Mouse (Mus musculus) cerebellum, adult 9-10 months (tissue): ENCODE data around the gene Tmem230.
"Not testable (repeated sequence)": the region's sequence is repeated elsewhere in the genome, so short reads cannot be mapped to it uniquely, and the experiment has no call there.

Experiments
- DNase-seq: peaks from one replicate; pipeline ENCODE4 v3.0.0; 2022

Gene Tmem230

DNA sequence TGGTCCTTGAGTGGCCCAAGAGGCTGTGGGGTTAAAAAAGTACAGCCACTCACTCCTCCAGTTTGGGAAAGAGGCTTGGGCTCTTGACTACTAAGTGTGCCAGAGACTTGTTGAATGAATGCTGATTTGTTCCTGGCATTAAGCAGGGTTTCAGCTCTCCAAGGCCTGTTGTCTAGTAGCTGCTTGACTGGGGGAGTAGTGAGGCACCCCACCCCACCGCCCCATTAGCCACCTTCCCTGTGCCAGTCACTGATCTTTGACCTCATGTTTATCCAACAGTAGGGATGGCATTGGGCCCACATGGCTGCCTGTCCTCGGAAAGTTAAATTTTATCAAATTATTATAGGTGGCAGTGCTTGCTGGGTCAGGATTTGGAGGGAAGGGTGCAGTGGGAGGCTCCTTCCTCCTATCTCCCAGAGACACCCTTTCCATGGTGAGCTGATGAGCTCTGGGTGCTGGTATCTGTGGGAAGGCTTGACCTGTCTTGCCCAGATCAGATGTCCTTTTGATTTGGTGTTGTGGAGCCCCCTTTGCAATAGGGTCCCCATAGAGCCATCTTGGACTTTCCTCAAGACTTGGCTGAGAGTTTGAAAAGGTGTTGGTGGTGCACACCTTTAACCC, 22.8 kb upstream of the Tmem230 start:
- no peak for DNase-seq

DNA sequence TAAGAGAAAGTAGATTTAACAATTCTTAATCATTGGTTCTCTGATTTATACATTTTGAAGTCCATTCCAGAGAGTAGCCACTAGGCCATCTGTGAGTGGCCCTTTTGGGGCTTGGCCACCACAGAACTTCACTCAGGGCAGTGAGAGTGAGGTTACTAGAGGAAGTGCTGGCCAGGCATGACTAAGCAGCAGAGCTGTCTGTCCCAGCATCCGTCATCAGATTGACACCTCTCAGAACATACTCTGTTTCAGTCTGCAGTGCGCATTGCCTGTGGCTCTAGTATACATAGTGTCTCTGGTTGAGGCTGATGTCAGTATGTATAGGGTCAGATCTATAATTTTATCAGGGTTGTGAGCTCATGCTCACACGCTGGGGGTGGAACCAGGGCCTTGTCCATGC, 21.6 kb upstream of the Tmem230 start:
- no peak for DNase-seq

DNA sequence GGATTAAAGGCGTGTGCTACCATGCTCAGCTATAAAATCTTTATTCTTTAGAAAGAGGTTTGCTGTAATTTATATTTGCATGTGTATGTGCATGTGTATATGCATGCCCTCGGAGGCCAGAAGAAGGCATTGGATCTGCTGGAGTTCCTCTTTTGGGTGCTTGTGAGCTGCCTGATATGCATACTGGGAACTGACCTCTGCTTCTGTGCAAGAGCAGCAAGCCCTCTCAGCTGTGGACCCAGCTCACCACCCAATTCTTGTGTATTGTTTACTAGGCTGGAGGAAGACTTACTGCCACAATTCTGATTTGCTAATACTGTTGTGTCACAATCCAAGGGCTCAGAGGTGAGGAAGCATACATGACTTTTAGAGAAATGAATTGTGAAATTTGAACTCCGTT, 18.5 kb upstream of the Tmem230 start:
- DNase-seq, result no peak

DNA sequence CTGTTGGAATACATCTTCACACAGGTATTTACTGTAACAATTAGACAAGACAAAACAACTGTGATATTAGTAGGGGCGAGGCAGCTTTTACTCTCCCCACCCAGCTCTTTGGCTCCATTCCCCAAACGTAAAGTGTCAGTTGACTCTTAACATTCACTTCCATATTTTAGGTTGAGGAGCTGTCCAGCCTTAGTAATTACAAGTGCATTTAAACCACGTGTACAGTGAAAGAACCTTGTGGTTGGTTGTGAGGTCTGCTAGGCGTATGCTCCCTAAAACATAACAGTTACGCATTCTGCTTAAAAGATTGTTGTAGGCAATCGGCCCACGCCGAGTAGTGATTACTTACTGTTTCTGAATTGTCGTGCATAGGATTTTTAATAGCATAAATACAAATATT, 17.6 kb upstream of the Tmem230 start:
- DNase-seq, result no peak

DNA sequence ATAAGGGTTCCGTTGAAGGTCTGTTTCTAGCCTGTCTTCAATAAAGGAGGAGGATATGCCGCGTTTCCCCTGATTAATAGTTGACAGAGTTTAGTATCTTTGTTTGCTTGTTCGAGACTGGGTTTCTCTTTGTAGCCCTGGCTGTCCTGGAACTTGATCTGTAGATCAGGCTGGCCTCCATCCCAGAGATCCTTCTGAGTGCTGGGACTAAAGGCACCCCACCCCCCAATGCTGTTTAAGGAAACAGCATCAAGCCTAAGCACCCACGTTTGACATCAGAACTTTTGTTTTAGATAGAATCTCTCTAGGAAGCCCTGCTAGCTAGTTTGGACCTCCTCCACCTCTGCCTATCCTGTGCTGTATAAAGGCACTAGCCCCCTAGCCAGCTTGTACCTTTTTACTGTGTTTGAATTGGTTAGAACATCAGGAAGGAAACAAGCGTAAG, 16.7 kb upstream of the Tmem230 start:
- DNase-seq, result no peak

DNA sequence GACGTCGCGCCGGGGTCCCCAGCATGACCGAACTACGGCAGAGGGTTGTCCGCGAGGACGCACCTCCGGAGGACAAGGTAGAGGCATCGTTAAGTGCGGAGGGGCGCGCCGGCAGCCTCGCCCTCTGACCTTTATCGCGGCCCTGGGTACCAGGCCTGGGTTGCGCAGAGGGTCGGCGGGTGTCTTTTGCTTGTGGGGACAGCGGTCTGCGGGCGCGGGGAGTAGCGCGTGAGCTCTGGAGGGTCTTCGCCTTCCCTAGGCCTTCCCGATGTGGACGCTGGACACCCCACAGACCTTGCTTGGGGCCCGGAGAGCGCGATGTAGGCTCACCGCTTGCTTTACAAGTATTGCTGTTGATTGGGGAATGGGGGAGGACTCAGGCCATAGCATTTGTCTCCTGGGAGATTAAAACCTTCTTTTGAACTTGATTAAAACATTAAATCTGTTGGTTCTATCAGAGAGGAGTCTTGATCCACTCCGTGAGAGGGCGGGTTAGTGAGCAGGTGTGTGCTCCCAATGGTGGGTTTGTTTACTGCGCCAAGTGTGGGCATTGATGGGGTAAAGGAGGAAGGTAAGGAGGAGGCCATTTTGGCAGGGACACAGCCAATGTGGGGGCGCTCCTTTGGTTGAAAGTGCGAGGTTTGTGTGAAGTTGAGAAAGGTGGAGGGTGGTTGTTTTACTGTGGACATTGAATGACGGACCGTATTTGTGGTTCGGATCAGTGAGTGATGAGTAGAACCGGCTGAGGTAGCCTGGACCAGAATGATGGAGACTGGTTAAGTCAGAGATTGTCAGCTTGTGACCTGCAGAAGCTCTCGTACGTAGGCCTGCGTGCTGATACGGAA, 16.0 kb upstream of the Tmem230 start:
- DNase-seq, result peak; percentile 70

DNA sequence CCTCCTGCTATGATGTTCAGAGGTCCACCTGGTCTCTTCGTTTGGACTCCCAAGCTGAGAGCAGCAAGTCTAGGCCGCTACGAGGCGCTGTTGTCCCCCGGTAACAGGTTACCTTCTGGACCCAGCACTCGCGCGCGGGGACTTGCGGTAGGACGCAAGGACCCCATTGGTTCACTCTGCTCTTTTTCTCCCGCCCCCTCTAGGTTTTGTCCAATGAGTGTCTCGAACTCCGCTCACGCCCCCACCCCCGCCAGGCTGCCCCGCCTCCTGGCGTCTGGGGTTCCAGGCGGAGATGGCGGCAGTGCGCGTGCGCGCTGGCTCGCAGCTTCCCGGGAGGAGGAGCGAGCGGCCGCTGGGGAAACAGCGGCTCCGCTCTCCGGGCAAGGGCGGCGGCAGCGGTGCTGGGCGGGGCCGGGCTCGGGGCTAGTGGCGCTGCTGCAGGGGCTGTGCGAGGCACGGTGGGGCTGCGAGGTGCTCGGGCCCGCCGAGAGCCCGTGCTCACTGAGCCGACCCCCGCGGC, 15.3 kb upstream of the Tmem230 start, which contains the start of gene Cds2:
Gene Cds2, plus strand, starts transcription at position 270 of the 520 bp plus-strand sequence.
- DNase-seq, result peak; percentile 100

DNA sequence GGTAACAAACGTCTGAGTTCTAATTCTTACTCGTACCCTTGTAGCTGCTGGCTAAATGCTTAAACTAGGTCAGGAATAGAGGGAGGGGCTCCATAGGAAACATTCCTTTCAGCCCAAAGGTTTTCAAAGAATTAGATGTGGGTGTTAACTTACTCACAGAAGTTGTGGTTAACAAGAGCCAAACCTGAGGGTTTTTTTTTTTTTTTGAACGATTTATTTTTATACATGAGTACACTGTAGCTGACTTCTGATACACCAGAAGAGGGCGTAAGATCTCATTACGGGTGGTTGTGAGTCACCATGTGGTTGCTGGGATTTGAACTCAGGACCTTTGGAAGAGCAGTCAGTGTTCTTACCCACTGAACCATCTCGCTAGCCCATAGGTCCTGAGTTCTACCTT, 14.6 kb upstream of the Tmem230 start:
- DNase-seq, result no peak

DNA sequence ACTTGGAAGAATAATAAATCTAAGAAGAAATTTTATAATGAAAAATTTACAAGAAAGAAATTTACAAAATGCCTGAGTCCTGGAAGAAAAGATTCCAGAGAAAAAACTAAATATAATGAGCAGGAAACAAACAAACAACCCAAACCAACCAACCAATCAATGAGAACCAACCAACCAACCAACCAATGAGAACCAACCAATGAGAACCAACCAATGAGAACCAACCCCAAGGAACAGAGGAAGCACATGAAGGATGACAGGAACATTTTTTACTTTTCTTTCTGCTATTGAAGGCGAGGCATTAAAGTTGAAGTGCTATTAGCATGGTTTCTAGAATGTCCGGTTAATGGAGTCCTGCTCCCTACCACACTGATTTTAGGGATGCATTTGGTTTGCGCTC, 13.0 kb upstream of the Tmem230 start:
- no peak for DNase-seq

DNA sequence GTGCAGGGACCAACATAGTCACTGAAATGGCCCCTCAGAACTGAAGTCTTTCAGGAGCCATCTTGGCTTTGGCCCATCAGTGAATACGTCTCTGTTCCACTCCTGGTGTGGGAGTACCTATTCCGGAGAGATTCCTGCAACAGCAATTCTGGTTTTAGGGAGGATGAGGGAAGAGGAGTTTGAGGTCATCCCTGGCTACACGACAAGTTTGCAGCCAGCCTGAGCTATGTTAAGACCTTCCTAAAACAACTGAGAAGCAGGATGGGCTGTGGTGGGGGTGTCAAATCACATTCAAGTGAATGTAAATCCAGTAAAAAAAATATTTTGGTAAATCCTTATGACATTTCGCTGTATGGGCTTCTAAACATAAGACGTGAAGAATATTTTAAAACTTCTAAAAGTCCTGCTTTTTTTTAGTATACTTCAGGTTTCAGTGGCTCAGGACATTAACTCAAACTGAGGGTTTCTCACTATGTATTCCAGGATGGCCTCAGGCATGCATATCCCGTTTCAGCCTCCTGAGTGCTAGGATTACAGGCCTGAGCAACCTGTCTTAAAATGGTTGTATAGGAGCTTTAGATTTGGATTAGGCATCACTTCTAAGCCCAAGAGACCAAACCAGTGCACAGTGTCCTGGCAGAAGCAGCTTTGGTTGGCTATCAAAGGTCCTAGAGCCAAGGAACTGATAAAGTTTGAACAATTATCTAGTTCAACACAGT, 9.9 kb upstream of the Tmem230 start:
- DNase-seq, result no peak

DNA sequence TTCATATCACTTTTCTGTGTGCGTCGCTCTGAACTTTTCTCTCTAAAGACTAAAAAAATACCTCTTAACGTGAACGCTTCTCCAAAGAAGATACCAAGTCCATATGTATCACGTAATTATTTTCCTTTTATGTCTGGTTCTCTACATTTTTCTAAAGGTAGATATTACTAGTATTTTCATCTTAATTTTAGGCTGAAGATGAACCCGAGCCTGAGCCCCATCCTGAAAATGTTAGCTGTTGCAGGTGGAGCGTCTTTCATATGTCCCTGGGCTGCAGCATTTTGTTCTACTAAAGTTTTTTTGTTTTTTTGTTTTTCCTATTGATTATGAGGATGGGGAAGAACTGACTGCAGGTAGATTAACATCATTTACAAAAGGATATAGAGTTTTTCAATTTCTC, 6.0 kb upstream of the Tmem230 start:
- DNase-seq, result no peak

DNA sequence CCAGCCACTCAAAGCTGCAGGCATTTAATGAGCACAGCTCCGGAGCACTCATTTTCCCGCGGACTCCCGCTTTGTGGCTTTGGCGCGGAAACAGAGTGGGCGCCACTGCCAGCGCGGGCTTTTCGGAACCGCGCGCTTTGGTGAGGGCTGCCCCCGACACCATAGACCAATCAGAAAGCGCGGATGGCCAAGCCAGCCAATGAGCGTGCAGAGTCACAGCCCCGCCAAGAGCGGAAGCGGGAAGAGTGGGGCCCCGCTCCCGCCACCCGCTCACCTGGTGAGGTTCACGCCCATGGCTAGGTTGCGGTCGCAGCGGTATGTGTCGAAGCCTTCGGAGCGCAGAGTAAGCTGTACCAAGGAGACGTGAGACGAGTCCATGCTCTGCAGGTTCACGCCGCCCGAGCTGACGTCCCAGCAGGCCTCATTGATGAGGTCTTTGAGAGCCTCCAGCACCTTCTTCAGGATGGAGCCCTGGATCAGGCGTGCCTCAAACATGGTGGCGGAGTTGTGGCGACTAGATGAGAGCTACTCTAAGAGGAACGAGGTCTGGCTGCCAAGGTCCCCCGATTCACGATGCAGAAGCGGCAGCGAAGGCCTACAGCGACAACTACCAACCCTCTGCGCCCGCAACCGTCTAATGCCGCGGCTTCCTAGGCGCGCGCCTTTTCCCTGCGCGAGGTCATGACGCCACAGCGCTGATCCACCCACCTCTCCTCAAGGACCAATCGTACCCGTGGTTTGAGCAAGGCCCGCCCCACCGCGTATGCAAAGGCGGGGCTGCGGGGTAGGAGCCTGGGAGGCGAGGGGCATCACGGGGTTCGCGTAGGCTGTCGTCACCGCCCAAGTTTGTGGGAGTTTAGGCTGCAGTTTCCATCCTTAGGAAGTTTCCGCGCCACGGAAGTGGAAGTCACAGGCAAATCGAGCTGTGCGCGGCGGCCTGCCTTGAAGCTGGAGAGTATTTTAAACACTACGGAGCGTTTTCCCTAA, 5.2 kb upstream of the Tmem230 start, which contains the start of gene Pcna:
Gene Pcna, minus strand, starts transcription at position 773 of the 987 bp plus-strand sequence.
- DNase-seq, result peak; percentile 96

DNA sequence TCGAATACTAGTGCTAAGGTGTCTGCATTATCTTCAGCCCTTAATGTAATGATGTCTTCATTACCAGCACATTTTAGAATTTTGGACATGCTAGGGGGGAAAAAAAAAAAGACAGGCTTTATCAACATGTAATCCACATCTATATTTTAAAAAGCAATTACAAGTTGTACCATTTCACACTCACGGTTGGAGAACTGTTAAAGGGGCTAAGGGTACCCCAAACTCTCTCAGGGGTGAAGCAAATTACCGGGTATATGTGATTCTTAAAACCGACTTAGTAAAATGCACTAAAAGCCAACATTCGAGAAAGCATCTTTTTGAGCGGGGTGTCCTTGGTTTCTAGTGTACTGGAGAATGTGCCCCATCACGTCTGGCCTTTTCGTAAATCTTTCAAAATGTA, 4.3 kb upstream of the Tmem230 start:
- no peak for DNase-seq

DNA sequence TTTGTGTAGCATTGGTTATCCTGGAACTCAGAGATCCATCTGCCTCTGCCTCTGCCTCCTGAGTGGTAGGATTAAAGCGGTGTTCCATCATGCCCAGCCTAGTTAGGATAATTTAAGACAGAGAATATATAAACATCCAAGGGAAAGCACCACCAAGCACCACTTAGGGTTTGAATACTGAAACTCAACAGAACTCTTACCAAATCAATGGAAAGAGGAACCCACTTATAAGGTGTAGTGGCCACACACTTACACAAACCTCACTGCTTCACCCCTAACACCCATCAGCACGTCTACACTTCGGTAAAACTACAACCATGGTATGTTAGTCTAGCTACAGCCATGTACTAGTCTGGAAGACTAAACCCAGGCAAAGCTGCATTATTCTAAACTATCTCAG, 4.2 kb downstream of the Tmem230 start:
- DNase-seq, result no peak

DNA sequence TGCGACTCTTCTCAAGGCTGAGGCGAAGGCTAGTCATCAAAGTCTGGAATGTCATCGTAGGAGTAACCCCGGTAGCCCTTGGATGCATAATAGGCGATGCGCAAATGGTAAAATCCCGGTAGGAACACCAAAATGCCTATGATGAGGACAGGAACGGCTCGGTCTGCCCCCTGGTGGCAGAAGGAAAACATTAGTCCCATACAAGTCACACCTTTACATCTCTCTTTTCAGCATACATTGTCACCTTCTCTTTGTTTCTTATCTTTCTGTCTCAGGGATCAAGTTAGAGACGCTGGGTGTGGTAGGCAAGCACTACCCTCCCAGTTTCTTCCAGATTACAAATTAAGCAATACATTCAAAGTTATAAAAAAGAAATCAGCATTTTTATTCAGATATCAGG, 7.2 kb downstream of the Tmem230 start:
- DNase-seq, result peak; percentile 55

DNA sequence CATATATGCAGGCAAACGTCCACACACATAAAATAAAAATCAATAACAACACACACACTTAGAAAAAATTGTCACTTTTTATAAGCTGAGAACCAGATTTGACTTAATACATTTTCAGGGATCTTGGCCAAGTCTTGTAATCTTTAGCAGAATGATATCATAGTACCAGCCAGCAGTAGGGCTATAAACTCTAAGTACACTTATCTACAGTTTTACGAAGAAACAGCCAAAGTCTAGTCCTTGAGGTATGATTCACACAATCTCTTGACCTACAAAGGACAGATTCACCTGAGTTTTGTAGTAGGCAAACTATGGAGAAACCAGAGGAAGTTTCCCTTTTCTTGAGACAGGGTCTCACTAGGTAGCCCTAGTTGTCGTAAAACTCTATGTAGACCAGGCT, 8.2 kb downstream of the Tmem230 start:
- not testable (repeated sequence) for DNase-seq

DNA sequence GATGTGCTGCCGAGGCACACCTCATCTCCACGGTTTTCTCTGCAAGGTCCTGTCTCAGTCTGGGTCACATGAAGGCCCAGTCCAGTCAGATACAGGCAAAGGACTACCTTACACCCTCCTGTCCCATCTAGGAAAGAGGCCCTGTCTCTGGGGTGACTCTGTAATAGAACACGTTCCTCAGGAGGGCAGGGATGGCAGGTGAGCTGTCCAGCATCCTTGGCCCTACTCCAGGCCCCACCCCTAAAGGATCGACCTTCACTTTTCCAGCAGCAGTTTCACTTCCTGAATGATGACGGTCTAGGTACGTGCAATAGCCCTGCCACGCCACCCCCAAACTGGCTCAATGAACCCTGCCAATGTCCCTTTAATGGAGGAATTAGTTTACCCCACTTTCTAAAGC, 11.6 kb downstream of the Tmem230 start:
- DNase-seq, result no peak

DNA sequence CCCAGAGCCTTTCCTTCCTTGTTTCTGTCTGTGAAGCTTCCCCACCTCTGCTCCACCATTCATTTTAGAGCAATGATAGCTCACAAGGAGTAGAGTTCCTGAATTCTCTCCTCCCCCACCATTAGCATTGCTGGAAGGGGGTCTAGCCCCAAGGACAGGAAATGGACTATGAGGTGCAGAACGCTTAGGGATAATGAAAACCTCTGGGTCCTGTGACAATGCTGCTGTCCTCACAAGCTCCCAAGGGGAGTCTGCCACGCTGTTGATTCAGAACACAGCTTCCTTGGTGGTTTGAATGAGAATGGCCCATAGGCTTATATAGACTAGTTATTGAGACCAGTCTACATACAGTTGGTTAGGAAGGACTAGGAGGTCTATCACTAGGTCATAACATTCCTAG, 12.3 kb downstream of the Tmem230 start:
- DNase-seq, result no peak

DNA sequence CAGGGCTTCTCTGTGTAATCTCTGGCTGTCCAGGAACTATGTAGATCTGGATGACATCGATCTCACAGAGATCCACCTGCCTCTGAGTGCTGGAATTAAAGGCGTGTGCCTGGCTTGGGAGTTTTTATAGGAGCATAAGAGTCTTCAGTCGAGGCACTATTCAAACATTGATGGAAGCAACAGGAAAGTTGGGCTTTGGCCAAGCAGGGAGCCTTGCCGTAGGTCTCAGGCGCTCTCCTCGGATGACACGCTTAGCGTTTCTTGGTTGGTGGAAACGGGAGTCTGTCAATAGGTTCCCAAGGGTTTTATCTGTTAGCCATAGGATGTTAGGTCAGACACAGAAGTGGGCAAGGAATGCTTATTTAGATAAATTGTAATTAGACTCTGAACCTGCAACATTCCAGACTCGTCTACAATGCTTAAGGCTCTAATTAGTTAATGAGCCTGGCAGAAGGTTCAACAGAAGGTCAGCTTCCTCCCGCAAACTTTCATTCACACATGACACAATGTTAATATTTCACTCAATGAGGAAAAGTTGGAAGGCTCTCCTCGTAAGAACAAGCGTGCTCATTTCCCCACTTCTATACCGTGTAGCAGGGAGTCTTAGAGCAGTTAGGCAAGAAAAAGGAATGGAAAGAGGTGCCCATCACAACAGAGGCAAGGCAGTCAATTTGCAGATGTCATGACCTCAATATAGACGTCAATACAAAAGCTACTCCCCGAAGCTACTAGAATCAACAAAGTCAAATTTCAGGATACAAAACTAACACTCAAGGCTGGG, 13.4 kb downstream of the Tmem230 start:
- no peak for DNase-seq

DNA sequence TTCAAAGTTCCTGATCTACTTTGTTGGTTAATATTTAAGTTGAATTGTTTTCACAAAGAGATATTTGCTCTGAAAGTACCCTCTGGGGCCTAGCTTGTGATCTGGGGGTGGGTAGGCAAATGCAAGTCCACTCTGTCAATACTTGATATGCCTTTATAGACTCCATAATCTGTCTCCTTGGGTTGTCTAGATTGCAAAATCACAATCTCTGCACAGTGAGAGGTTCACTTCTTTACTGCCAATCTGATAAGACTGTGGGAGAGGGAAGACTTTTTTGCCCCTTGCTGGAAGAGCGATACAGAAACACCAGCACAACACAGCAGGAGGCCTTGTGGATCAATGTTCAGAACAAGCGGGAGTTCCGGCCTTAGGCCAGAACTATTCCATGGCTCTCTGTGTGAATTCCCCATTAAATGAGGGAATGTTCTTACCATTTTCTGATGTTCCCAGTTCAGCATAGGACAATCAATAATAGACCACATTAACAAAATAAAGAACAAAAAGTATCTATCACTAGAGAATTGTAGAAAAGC, 15.1 kb downstream of the Tmem230 start:
- no peak for DNase-seq

DNA sequence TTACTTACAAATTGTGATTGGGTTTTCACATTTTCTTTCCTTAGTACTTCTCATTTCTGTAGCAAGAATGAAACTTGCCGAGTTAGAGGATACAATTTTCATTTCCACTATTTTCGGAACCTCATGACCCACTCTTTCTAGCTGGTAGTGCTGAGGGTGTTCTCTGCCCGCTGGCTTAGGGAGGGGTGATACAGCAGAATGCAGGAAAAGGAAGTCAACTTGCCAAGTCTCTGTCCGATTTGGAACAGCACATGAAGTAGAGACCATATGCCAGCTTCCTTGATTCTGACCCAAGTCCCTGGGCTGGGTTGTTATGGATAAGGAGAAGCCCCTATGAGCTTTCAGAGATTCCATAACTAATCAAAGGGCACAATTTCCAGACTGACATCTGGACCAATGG, 23.2 kb downstream of the Tmem230 start:
- no peak for DNase-seq
